Mouse (Mus musculus) ovary, adult 18-20 months (tissue): Measurements from ENCODE around the gene Glycam1.
A peak's percentile ranks its signal among the peaks of the same experiment; 100 is the strongest.

Experiments used
- DNase-seq: peaks from one replicate; pipeline ENCODE4 v3.0.0; 2022; ENCODE audit warnings: low spot score, mixed read lengths

Gene Glycam1

GRCm38 (mm10) chr15:103519386-103520378 lies 45.2 kb downstream of the Glycam1 start:
- no peak for DNase-seq

GRCm38 (mm10) chr15:103518600-103519385 lies 46.1 kb downstream of the Glycam1 start:
- no peak for DNase-seq

- DNase-seq: no peak
Measured at GRCm38 (mm10) chr15:103514914-103515313, 50.0 kb downstream of the Glycam1 start.

- DNase-seq: peak; percentile 60
Measured at GRCm38 (mm10) chr15:103514119-103514518, 50.8 kb downstream of the Glycam1 start.

GRCm38 (mm10) chr15:103513621-103514031 lies 51.3 kb downstream of the Glycam1 start:
- DNase-seq: no peak
